In genomic region chr2:126729207-126729606, GRCm38 (mm10) we compare ENCODE assay signal across 18 mouse cellular contexts. TPM values are rescaled to one million over a fixed set of nuclear protein-coding genes. Genes with fewer than 3 reads are reported as not detected.
"Had no signal": no experiment of that assay in that cellular context is flagged by ENCODE, and none has a peak within 500 bp of the region (broad histone marks: within the 10 kb centered on the region; RNA-seq: fewer than 3 reads in every experiment).

No protein-coding gene starts in this region.

- H3K27ac ChIP-seq: lung, embryonic 15.5 days; macrophage; midbrain, embryonic 13.5 days; midbrain, embryonic 15.5 days; neural tube, embryonic 12.5 days; stomach, embryonic 15.5 days; stomach, postnatal 0 days had no signal

- H3K27me3 ChIP-seq: lung, embryonic 15.5 days; megakaryocyte, embryonic 14.5 days; midbrain, embryonic 13.5 days; midbrain, embryonic 15.5 days; neural tube, embryonic 12.5 days; stomach, embryonic 15.5 days had no signal

- DNase-seq: lung, adult 2 months; lung, postnatal 14 days; lung, postnatal 36 days; right cerebral cortex, postnatal 14 days; thymus, adult 2 months; thymus, postnatal 25 days; thymus, postnatal 4 days had no signal

- H3K9ac ChIP-seq: lung, embryonic 15.5 days; midbrain, embryonic 13.5 days; midbrain, embryonic 15.5 days; neural tube, embryonic 12.5 days; stomach, embryonic 15.5 days had no signal

- H3K4me1 ChIP-seq: lung, embryonic 15.5 days; midbrain, embryonic 13.5 days; midbrain, embryonic 15.5 days; neural tube, embryonic 12.5 days; stomach, embryonic 15.5 days had no signal

- H3K9me3 ChIP-seq: lung, embryonic 15.5 days; megakaryocyte, embryonic 14.5 days; midbrain, embryonic 13.5 days; midbrain, embryonic 15.5 days; neural tube, embryonic 12.5 days; stomach, embryonic 15.5 days had no signal

- H3K4me3 ChIP-seq: lung, embryonic 15.5 days; megakaryocyte, embryonic 14.5 days; midbrain, embryonic 13.5 days; midbrain, embryonic 15.5 days; neural tube, embryonic 12.5 days; stomach, embryonic 15.5 days had no signal

- ATAC-seq: lung, postnatal 0 days; midbrain, embryonic 13.5 days; midbrain, embryonic 15.5 days had no signal

- H3K4me2 ChIP-seq: lung, embryonic 15.5 days; midbrain, embryonic 11.5 days; midbrain, embryonic 13.5 days; midbrain, embryonic 15.5 days; neural tube, embryonic 12.5 days; stomach, embryonic 15.5 days had no signal

RNA-seq across cellular contexts. Expression of gene Usp50, which starts 54.1 kb away (rescaled TPM):
- total RNA-seq: neutrophil, adult 5-6 weeks had no signal
- polyA plus RNA-seq: macrophage had no signal
